Mouse (Mus musculus) right cerebral cortex, postnatal 10 days (tissue): ENCODE results near the gene Ugcg.

Experiments used
- DNase-seq, 2 experiments: peaks; one replicate each; pipeline ENCODE4 v3.0.0; 2021; ENCODE audit warnings: low spot score in 2 of 2

Gene Ugcg

GRCm38 (mm10) chr4:59189546-59190237, 635 bp downstream of the Ugcg start:
- DNase-seq = peak; percentile 43 to 68

GRCm38 (mm10) chr4:59190650-59191424, 1.8 kb downstream of the Ugcg start:
- DNase-seq = no peak

- no peak for DNase-seq
These were observed 5.9 kb downstream of the Ugcg start for GRCm38 (mm10) chr4:59194731-59195496.

- no peak for DNase-seq
These were observed 7.5 kb downstream of the Ugcg start for GRCm38 (mm10) chr4:59196346-59197077.

- no peak for DNase-seq
These were observed 8.0 kb downstream of the Ugcg start for GRCm38 (mm10) chr4:59197078-59197424.

- no peak for DNase-seq
These were observed 8.4 kb downstream of the Ugcg start for GRCm38 (mm10) chr4:59197462-59197861.

GRCm38 (mm10) chr4:59199341-59199740, 10.3 kb downstream of the Ugcg start:
- DNase-seq = peak; percentile 66 to 74

GRCm38 (mm10) chr4:59199805-59200204, 10.7 kb downstream of the Ugcg start:
- no peak for DNase-seq

GRCm38 (mm10) chr4:59200636-59201035, 11.6 kb downstream of the Ugcg start:
- DNase-seq = no peak

GRCm38 (mm10) chr4:59204616-59205015, 15.6 kb downstream of the Ugcg start:
- no peak for DNase-seq

GRCm38 (mm10) chr4:59205758-59206340, 16.8 kb downstream of the Ugcg start:
- DNase-seq = no peak

- no peak for DNase-seq
These were observed 17.5 kb downstream of the Ugcg start for GRCm38 (mm10) chr4:59206600-59206999.

GRCm38 (mm10) chr4:59208607-59209006, 19.6 kb downstream of the Ugcg start:
- DNase-seq = no peak

- no peak for DNase-seq
These were observed 22.1 kb downstream of the Ugcg start for GRCm38 (mm10) chr4:59211181-59211580.

- DNase-seq = no peak
These were observed 24.8 kb downstream of the Ugcg start for GRCm38 (mm10) chr4:59213833-59214232.

- no peak for DNase-seq
These were observed 25.6 kb downstream of the Ugcg start for GRCm38 (mm10) chr4:59214695-59215094.

- DNase-seq = no peak
These were observed 26.5 kb downstream of the Ugcg start for GRCm38 (mm10) chr4:59215585-59215984.

- no peak for DNase-seq
These were observed 28.0 kb downstream of the Ugcg start for GRCm38 (mm10) chr4:59217101-59217500.

- no peak for DNase-seq
These were observed 29.1 kb downstream of the Ugcg start for GRCm38 (mm10) chr4:59218154-59218553.

GRCm38 (mm10) chr4:59222226-59222625, 33.2 kb downstream of the Ugcg start:
- DNase-seq = no peak

GRCm38 (mm10) chr4:59223055-59223615, 34.1 kb downstream of the Ugcg start:
- DNase-seq = no peak
